Mouse (Mus musculus): ENCODE data around the gene Ebpl. TPM values are rescaled to one million over a fixed set of nuclear protein-coding genes. Genes with fewer than 3 reads are reported as not detected.

Ebpl gene
- total and polyA plus RNA-seq, 3 experiments: 3.6 to 12.9 (median 4.8) TPM

GRCm38 (mm10) chr14:61339381-61339780 lies 20.9 kb downstream of the Ebpl start:
- Histone ChIP-seq H3K79me2 (replicated peaks; ENCODE audit: control insufficient read depth, extremely low read depth, insufficient read depth, poor library complexity, severe bottlenecking) (no peaks in the 10 kb centered on the region), H3K9ac (ENCODE audit: insufficient read depth, low read depth) (no peak overlapping the region), H3K27ac (ENCODE audit: insufficient read depth, low read depth) (no peak overlapping the region), H3K36me3 (replicated peaks in 1 of 2; ENCODE audit: control insufficient read depth in 1 of 2, insufficient read depth in 1 of 2, low read length in 1 of 2) (peaks cover 0 to 45% of the 10 kb centered on the region in 2 experiments), H3K4me2 (ENCODE audit: insufficient read depth, low read depth, poor library complexity, severe bottlenecking) (no peak overlapping the region), H3K4me3 (replicated peaks in 1 of 3; ENCODE audit: low read depth in 2 of 3, low read length in 2 of 3, poor library complexity in 1 of 3) (no peak overlapping the region), H3K27me3 (replicated peaks) (no peaks in the 10 kb centered on the region), H3K9me3 (replicated peaks; ENCODE audit: low read length) (no peaks in the 10 kb centered on the region), H3K4me1 (ENCODE audit: control insufficient read depth in 1 of 2, insufficient read depth in 2 of 2) (no peaks in the 10 kb centered on the region)
- dilution Hi-C loops (cut with MboI; ENCODE audit: extremely low pct_ligation_motif_present, extremely low pct_unique_long_range_greater_than_20kb, low sequenced_read_pairs) (no loop called here), in situ Hi-C loops (cut with MboI; ENCODE audit: low pct_ligation_motif_present, low pct_unique_long_range_greater_than_20kb, low sequenced_read_pairs) (no loop called here)
- DNase-seq (ENCODE audit: extremely low read depth): no peak
- TF ChIP-seq ETS1 (conservative IDR thresholded peaks at IDR 0.05; ENCODE audit: low read depth, low read length): no peak
- TF ChIP-seq MAX (IDR thresholded peaks at IDR 0.05; ENCODE audit: low read length): no peak
- no peak for TF ChIP-seq PAX5 (IDR thresholded peaks at IDR 0.05; ENCODE audit: low read length)
- TF ChIP-seq TCF12 (IDR thresholded peaks at IDR 0.05; ENCODE audit: low read depth, low read length): no peak
- TF ChIP-seq MYC (IDR thresholded peaks at IDR 0.05; ENCODE audit: low read depth, low read length): no peak
- TF ChIP-seq MAZ (IDR thresholded peaks at IDR 0.05; ENCODE audit: low read depth, low read length): no peak
- no peak for TF ChIP-seq JUN (IDR thresholded peaks at IDR 0.05; ENCODE audit: insufficient read depth, low read depth, low read length)
- TF ChIP-seq JUND (conservative IDR thresholded peaks at IDR 0.05; ENCODE audit: low read depth, low read length): no peak
- TF ChIP-seq ZKSCAN1 (IDR thresholded peaks at IDR 0.05; ENCODE audit: borderline replicate concordance, low read depth, low read length): no peak
- TF ChIP-seq RCOR1 (conservative IDR thresholded peaks at IDR 0.05; ENCODE audit: low read depth, low read length): no peak
- no peak for TF ChIP-seq CHD1 (IDR thresholded peaks at IDR 0.05; ENCODE audit: low read depth, low read length)
- no peak for TF ChIP-seq GABPA (IDR thresholded peaks at IDR 0.05; ENCODE audit: insufficient replicate concordance, low read depth, low read length)
- no peak for TF ChIP-seq MAFK (IDR thresholded peaks at IDR 0.05; ENCODE audit: insufficient replicate concordance, low read length)
- no peak for TF ChIP-seq SIN3A (IDR thresholded peaks at IDR 0.05; ENCODE audit: low read length)
- TF ChIP-seq HCFC1 (IDR thresholded peaks at IDR 0.05; ENCODE audit: low read depth, low read length): no peak

- Histone ChIP-seq H3K9me3 (replicated peaks; ENCODE audit: low read length) (no peaks in the 10 kb centered on the region), H3K27ac (ENCODE audit: insufficient read depth, low read depth) (no peak overlapping the region), H3K4me2 (ENCODE audit: insufficient read depth, low read depth, poor library complexity, severe bottlenecking) (peak overlapping the region; percentile 24), H3K4me3 (replicated peaks in 1 of 3; ENCODE audit: low read depth in 2 of 3, low read length in 2 of 3, poor library complexity in 1 of 3) (peak overlapping the region in 1 of 3 experiments; percentile 2), H3K36me3 (replicated peaks in 1 of 2; ENCODE audit: control insufficient read depth in 1 of 2, insufficient read depth in 1 of 2, low read length in 1 of 2) (peaks cover 0 to 11% of the 10 kb centered on the region in 2 experiments), H3K4me1 (ENCODE audit: control insufficient read depth in 1 of 2, insufficient read depth in 2 of 2) (peaks cover 3 to 21% of the 10 kb centered on the region in 2 experiments; a peak in 3 of 4 replicates), H3K9ac (ENCODE audit: insufficient read depth, low read depth) (no peak overlapping the region), H3K27me3 (replicated peaks) (no peaks in the 10 kb centered on the region), H3K79me2 (replicated peaks; ENCODE audit: control insufficient read depth, extremely low read depth, insufficient read depth, poor library complexity, severe bottlenecking) (no peaks in the 10 kb centered on the region)
- in situ Hi-C loops (cut with MboI; ENCODE audit: low pct_ligation_motif_present, low pct_unique_long_range_greater_than_20kb, low sequenced_read_pairs) (loop anchor here (5.0 kb wide), 1 partner anchor 166 kb away; no protein-coding TSS in a partner anchor), dilution Hi-C loops (cut with MboI; ENCODE audit: extremely low pct_ligation_motif_present, extremely low pct_unique_long_range_greater_than_20kb, low sequenced_read_pairs) (no loop called here)
- TF ChIP-seq SMC3 (IDR thresholded peaks at IDR 0.05; ENCODE audit: low read depth, low read length): peak; percentile 80
- TF ChIP-seq RAD21 (IDR thresholded peaks at IDR 0.05; ENCODE audit: low read depth, low read length): peak; percentile 87
- no peak for TF ChIP-seq EP300 (IDR thresholded peaks at IDR 0.05; ENCODE audit: low read length)
- 0 out of 2 replicates have a peak, but pooled peaks have one; percentile 28 for TF ChIP-seq BHLHE40 (IDR thresholded peaks at IDR 0.05; ENCODE audit: low read depth, low read length)
- TF ChIP-seq ELF1 (IDR thresholded peaks at IDR 0.05; ENCODE audit: low read depth, low read length): peak; percentile 20; the same call in 1 of the 2 replicates
- peak; percentile 31; the same call in 1 of the 2 replicates for TF ChIP-seq MYC (IDR thresholded peaks at IDR 0.05; ENCODE audit: low read depth, low read length)
- TF ChIP-seq MEF2A (IDR thresholded peaks at IDR 0.05; ENCODE audit: borderline replicate concordance, low read depth, low read length): peak; percentile 23; the same call in 1 of the 2 replicates
- no peak for TF ChIP-seq CHD1 (IDR thresholded peaks at IDR 0.05; ENCODE audit: low read depth, low read length)
- peak; percentile 86 to 90 for TF ChIP-seq CTCF (conservative IDR thresholded peaks at IDR 0.05 in 1 of 2, IDR thresholded peaks at IDR 0.05 in 1 of 2; ENCODE audit: low read depth in 2 of 2, low read length in 2 of 2)
- TF ChIP-seq E2F4 (IDR thresholded peaks at IDR 0.05; ENCODE audit: insufficient replicate concordance, low read depth, low read length): no peak
- DNase-seq (ENCODE audit: extremely low read depth): peak; percentile 88
Observed at GRCm38 (mm10) chr14:61330996-61331561, 29.2 kb downstream of the Ebpl start.

Measured in CH12.LX (cell line).